Mouse (Mus musculus): ENCODE results near the gene Prr12.

- TF ChIP-seq CTCF (IDR thresholded peaks at IDR 0.05; ENCODE audit: low read depth, low read length) = no peak
- no peak for TF ChIP-seq POLR2AphosphoS5 (IDR thresholded peaks at IDR 0.05; ENCODE audit: insufficient replicate concordance, low read depth, low read length)
- TF ChIP-seq GATA1 (IDR thresholded peaks at IDR 0.05; ENCODE audit: borderline replicate concordance, low read length) = no peak
- no peak for TF ChIP-seq TAL1 (conservative IDR thresholded peaks at IDR 0.05; ENCODE audit: low read depth, low read length)
- no peak for TF ChIP-seq GATA2 (IDR thresholded peaks at IDR 0.05; ENCODE audit: borderline replicate concordance, low read depth, low read length)
These were observed 5.8 kb downstream of the Prr12 start for GRCm38 (mm10) chr7:45046853-45047350.
